Mouse (Mus musculus) kidney, postnatal 0 days (tissue): ENCODE data around the gene Cnga1. TPM values are rescaled to one million over a fixed set of nuclear protein-coding genes. Genes with fewer than 3 reads are reported as not detected.
A peak's percentile ranks its signal among the peaks of the same experiment; 100 is the strongest.

ENCODE experiments used
- ATAC-seq: fragments of 200-750 bp; cut with Nextera tagmentation; replicated peaks from 2 replicates; pipeline ENCODE4 v1.8.0; 2017; ENCODE audit warnings: low read depth, moderate number of reproducible peaks, moderate TSS enrichment, moderate library complexity; ENCODE audit not compliant: low FRiP score
- DNase-seq: peaks from one replicate; pipeline ENCODE4 v3.0.0-alpha.2; 2016; ENCODE audit warnings: low spot score
- H3K27ac ChIP-seq: fragments of 300-500 bp; sonication (generic); 2 replicates; pipeline ENCODE4 v1.5.1; 2014; ENCODE audit warnings: mild to moderate bottlenecking
- H3K27me3 ChIP-seq: fragments of 300-500 bp; sonication (generic); 2 replicates; pipeline ENCODE4 v1.6.1; 2014; ENCODE audit warnings: low read length, mixed read lengths; ENCODE audit not compliant: insufficient read depth
- H3K36me3 ChIP-seq: fragments of 300-500 bp; sonication (generic); 2 replicates; pipeline ENCODE4 v1.6.1; 2014; ENCODE audit warnings: low read length, mixed read lengths; ENCODE audit not compliant: insufficient read depth
- H3K4me1 ChIP-seq: fragments of 300-500 bp; sonication (generic); replicated peaks from 2 replicates; pipeline ENCODE4 v1.6.1; 2014; ENCODE audit warnings: antibody characterized with exemption, low read length, mixed read lengths; ENCODE audit not compliant: insufficient read depth
- H3K4me2 ChIP-seq: fragments of 300-500 bp; sonication (generic); 2 replicates; pipeline ENCODE4 v1.6.1; 2014; ENCODE audit warnings: mild to moderate bottlenecking, low read length, moderate library complexity, mixed read lengths
- H3K4me3 ChIP-seq: fragments of 300-500 bp; sonication (generic); replicated peaks from 2 replicates; pipeline ENCODE4 v1.5.1; 2014; ENCODE audit warnings: low read depth, low read length
- H3K9ac ChIP-seq: fragments of 300-500 bp; sonication (generic); 2 replicates; pipeline ENCODE4 v1.6.1; 2014; ENCODE audit warnings: low read depth, low read length
- H3K9me3 ChIP-seq: fragments of 300-500 bp; sonication (generic); replicated peaks from 2 replicates; pipeline ENCODE4 v1.6.1; 2016; ENCODE audit warnings: low read length, inconsistent platforms, mixed read lengths
- CTCF ChIP-seq: IDR thresholded peaks from 2 replicates; pipeline ENCODE4 v1.5.1; 2016; ENCODE audit warnings: antibody characterized with exemption, low read depth, mild to moderate bottlenecking, moderate library complexity
- WGBS: fragments of 180-500 bp; shearing (Covaris S2); extraction: QIAGEN DNeasy Blood & Tissue Kit; methylation state at CpG from one replicate; pipeline ENCODE4 v1.1.7; 2014; 5-methylcytosine and 5-hydroxymethylcytosine counted together
- polyA plus RNA-seq: library from polyadenylated mRNA; unstranded; fragments of >200 nt; fragmentation: Nextera tagmentation; extraction: Ambion mirVana; gene quantifications from 2 replicates; pipeline ENCODE4 v1.2.1, GENCODE M21; 2015

Cnga1 gene
- polyA plus RNA-seq, 1 experiment from 2014 or later = 0.07 TPM

GRCm38 (mm10) chr5:72668351-72668750 lies 24.3 kb upstream of the Cnga1 start:
- no peak for TF ChIP-seq CTCF
- Histone ChIP-seq H3K27ac (no peak overlapping the region), H3K27me3 (no peaks in the 10 kb centered on the region), H3K4me2 (no peak overlapping the region), H3K9me3 (no peaks in the 10 kb centered on the region), H3K36me3 (no peaks in the 10 kb centered on the region), H3K9ac (no peak overlapping the region), H3K4me3 (no peak overlapping the region), H3K4me1 (no peaks in the 10 kb centered on the region)
- DNase-seq (no peak), ATAC-seq (no peak)
- WGBS = 84% methylated on average over 9 of the region's 9 CpGs

- Histone ChIP-seq H3K4me1 (no peaks in the 10 kb centered on the region), H3K4me3 (no peak overlapping the region), H3K27me3 (no peaks in the 10 kb centered on the region), H3K36me3 (no peaks in the 10 kb centered on the region), H3K27ac (no peak overlapping the region), H3K9me3 (no peaks in the 10 kb centered on the region), H3K9ac (no peak overlapping the region), H3K4me2 (no peak overlapping the region)
- ATAC-seq (no peak), DNase-seq (no peak)
- WGBS = 73% methylated on average over 7 of the region's 7 CpGs
- no peak for TF ChIP-seq CTCF
These were observed 22.4 kb upstream of the Cnga1 start for GRCm38 (mm10) chr5:72666428-72666827.

GRCm38 (mm10) chr5:72665281-72665680 lies 21.2 kb upstream of the Cnga1 start:
- H3K4me1 ChIP-seq = no peaks in the 10 kb centered on the region
- peak; percentile 82 for TF ChIP-seq CTCF
- no peak overlapping the region for H3K4me2 ChIP-seq
- H3K9me3 ChIP-seq = no peaks in the 10 kb centered on the region
- H3K27me3 ChIP-seq = no peaks in the 10 kb centered on the region
- H3K9ac ChIP-seq = no peak overlapping the region
- ATAC-seq (no peak), DNase-seq (peak; percentile 56)
- no peak overlapping the region for H3K4me3 ChIP-seq
- H3K27ac ChIP-seq = no peak overlapping the region
- H3K36me3 ChIP-seq = no peaks in the 10 kb centered on the region
- 25% methylated on average over 5 of the region's 5 CpGs for WGBS

- H3K36me3 ChIP-seq = no peaks in the 10 kb centered on the region
- DNase-seq = no peak
- no peak for ATAC-seq
- H3K27me3 ChIP-seq = no peaks in the 10 kb centered on the region
- no peak for TF ChIP-seq CTCF
- WGBS = 48% methylated on average over 3 of the region's 3 CpGs
- no peaks in the 10 kb centered on the region for H3K4me1 ChIP-seq
- no peak overlapping the region for H3K4me2 ChIP-seq
- H3K27ac ChIP-seq = no peak overlapping the region
- H3K9me3 ChIP-seq = no peaks in the 10 kb centered on the region
- H3K9ac ChIP-seq = no peak overlapping the region
- no peak overlapping the region for H3K4me3 ChIP-seq
These were observed 20.8 kb upstream of the Cnga1 start for GRCm38 (mm10) chr5:72664854-72665253.

GRCm38 (mm10) chr5:72664126-72664525 lies 20.1 kb upstream of the Cnga1 start:
- no peak for TF ChIP-seq CTCF
- Histone ChIP-seq H3K27me3 (no peaks in the 10 kb centered on the region), H3K4me2 (no peak overlapping the region), H3K27ac (no peak overlapping the region), H3K4me3 (no peak overlapping the region), H3K4me1 (no peaks in the 10 kb centered on the region), H3K9me3 (no peaks in the 10 kb centered on the region), H3K9ac (no peak overlapping the region), H3K36me3 (no peaks in the 10 kb centered on the region)
- 82% methylated on average over 5 of the region's 5 CpGs for WGBS
- DNase-seq = no peak
- ATAC-seq = no peak

GRCm38 (mm10) chr5:72661051-72661781 lies 17.1 kb upstream of the Cnga1 start:
- Histone ChIP-seq H3K4me2 (no peak overlapping the region), H3K36me3 (no peaks in the 10 kb centered on the region), H3K9ac (no peak overlapping the region), H3K4me1 (peaks cover 4% of the 10 kb centered on the region; the same call in 1 of the 2 replicates), H3K27ac (no peak overlapping the region), H3K4me3 (no peak overlapping the region), H3K9me3 (no peaks in the 10 kb centered on the region), H3K27me3 (no peaks in the 10 kb centered on the region)
- no peak for TF ChIP-seq CTCF
- 88% methylated on average over 6 of the region's 6 CpGs for whole genome bisulfite sequencing
- DNase-seq (no peak), ATAC-seq (no peak)

- no peak for TF ChIP-seq CTCF
- WGBS = 84% methylated on average over 13 of the region's 13 CpGs
These were observed 14.3 kb upstream of the Cnga1 start for GRCm38 (mm10) chr5:72658375-72658774.

More at GRCm38 (mm10) chr5:72658375-72658774, 14.3 kb upstream of the Cnga1 start:
- no peak overlapping the region for H3K4me3 ChIP-seq
- H3K4me2 ChIP-seq = no peak overlapping the region
- no peaks in the 10 kb centered on the region for H3K9me3 ChIP-seq
- no peak overlapping the region for H3K27ac ChIP-seq
- peaks cover 5% of the 10 kb centered on the region; the same call in 1 of the 2 replicates for H3K4me1 ChIP-seq
- H3K36me3 ChIP-seq = no peaks in the 10 kb centered on the region
- ATAC-seq = no peak
- H3K27me3 ChIP-seq = no peaks in the 10 kb centered on the region
- H3K9ac ChIP-seq = no peak overlapping the region
- no peak for DNase-seq
